Mouse (Mus musculus) v-Abl transformed pro-B cells (cell line): Measurements from ENCODE around the gene Prkg2.

Experiments used
- in situ Hi-C, 2 experiments: fragments of 400-800 bp; cut with MboI; formaldehyde crosslinking; loops; one replicate each; pipeline ENCODE4 v1.15.1; 2025; ENCODE audit not compliant: unreplicated experiment in 2 of 2

The Prkg2 gene

GRCm38 (mm10) chr5:98978316-98978715 lies 58.8 kb downstream of the Prkg2 start:
- in situ Hi-C loops = no loop called here

GRCm38 (mm10) chr5:98975877-98976672 lies 61.1 kb downstream of the Prkg2 start:
- in situ Hi-C loops = no loop called here

- in situ Hi-C loops = no loop called here
These were observed 70.5 kb downstream of the Prkg2 start for GRCm38 (mm10) chr5:98966679-98967078.

GRCm38 (mm10) chr5:98965139-98965538 lies 72.0 kb downstream of the Prkg2 start:
- in situ Hi-C loops = no loop called here

- in situ Hi-C loops = no loop called here
These were observed 72.8 kb downstream of the Prkg2 start for GRCm38 (mm10) chr5:98964367-98964766.

GRCm38 (mm10) chr5:98962472-98962871 lies 74.7 kb downstream of the Prkg2 start:
- in situ Hi-C loops = no loop called here

- in situ Hi-C loops = no loop called here
These were observed 81.6 kb downstream of the Prkg2 start for GRCm38 (mm10) chr5:98955576-98955975.

- in situ Hi-C loops = no loop called here
These were observed 83.8 kb downstream of the Prkg2 start for GRCm38 (mm10) chr5:98953386-98953785.

GRCm38 (mm10) chr5:98951566-98951965 lies 85.6 kb downstream of the Prkg2 start:
- in situ Hi-C loops = no loop called here

- in situ Hi-C loops = no loop called here
These were observed 86.6 kb downstream of the Prkg2 start for GRCm38 (mm10) chr5:98950495-98951092.

- in situ Hi-C loops = no loop called here
These were observed 87.4 kb downstream of the Prkg2 start for GRCm38 (mm10) chr5:98949784-98950183.

- in situ Hi-C loops = no loop called here
These were observed 90.5 kb downstream of the Prkg2 start for GRCm38 (mm10) chr5:98946656-98947055.

- in situ Hi-C loops = no loop called here
These were observed 91.0 kb downstream of the Prkg2 start for GRCm38 (mm10) chr5:98946117-98946620.

GRCm38 (mm10) chr5:98943776-98944175 lies 93.4 kb downstream of the Prkg2 start:
- in situ Hi-C loops = no loop called here

- in situ Hi-C loops = no loop called here
These were observed 96.4 kb downstream of the Prkg2 start for GRCm38 (mm10) chr5:98940731-98941130.

GRCm38 (mm10) chr5:98939631-98940208 lies 97.4 kb downstream of the Prkg2 start:
- in situ Hi-C loops = no loop called here

- in situ Hi-C loops = no loop called here
These were observed 98.0 kb downstream of the Prkg2 start for GRCm38 (mm10) chr5:98939116-98939515.

- in situ Hi-C loops = no loop called here
These were observed 99.3 kb downstream of the Prkg2 start for GRCm38 (mm10) chr5:98937879-98938278.

GRCm38 (mm10) chr5:98936650-98937049 lies 100.5 kb downstream of the Prkg2 start:
- in situ Hi-C loops = no loop called here

- in situ Hi-C loops = no loop called here
These were observed 101.2 kb downstream of the Prkg2 start for GRCm38 (mm10) chr5:98935930-98936329.

- in situ Hi-C loops = no loop called here
These were observed 114.2 kb downstream of the Prkg2 start for GRCm38 (mm10) chr5:98922921-98923320.

- in situ Hi-C loops = no loop called here
These were observed 115.5 kb downstream of the Prkg2 start for GRCm38 (mm10) chr5:98921608-98922007.
